Mouse (Mus musculus) forebrain, embryonic 13.5 days (tissue): ENCODE measurements at regions not wholly inside any gene's neighbourhood (a gene's known extent, or its start where the extent isn't known, plus 50 kb on each side); places are given as distances from the start of the nearest gene placed in this dataset.
"Not testable (repeated sequence)": the region's sequence is repeated elsewhere in the genome, so short reads cannot be mapped to it uniquely, and the experiment has no call there.

Source experiments
- ATAC-seq: fragments of 200-750 bp; cut with Nextera tagmentation; 2 replicates; pipeline ENCODE4 v1.8.0; 2017
- H3K27ac ChIP-seq: fragments of 300-500 bp; sonication (generic); 2 replicates; pipeline ENCODE4 v1.5.1; 2015; ENCODE audit warnings: inconsistent platforms, mild to moderate bottlenecking, moderate library complexity
- H3K27me3 ChIP-seq: fragments of 300-500 bp; sonication (generic); 2 replicates; pipeline ENCODE4 v1.6.1; 2015; ENCODE audit warnings: mild to moderate bottlenecking, inconsistent platforms
- H3K36me3 ChIP-seq: fragments of 300-500 bp; sonication (generic); 2 replicates; pipeline ENCODE4 v1.6.1; 2015; ENCODE audit warnings: mild to moderate bottlenecking, inconsistent platforms; ENCODE audit not compliant: poor library complexity, severe bottlenecking
- H3K4me1 ChIP-seq: fragments of 300-500 bp; sonication (generic); 2 replicates; pipeline ENCODE4 v1.6.1; 2015; ENCODE audit warnings: inconsistent platforms
- H3K4me2 ChIP-seq: fragments of 300-500 bp; sonication (generic); 2 replicates; pipeline ENCODE4 v1.6.1; 2015; ENCODE audit warnings: inconsistent platforms, mild to moderate bottlenecking, moderate library complexity
- H3K4me3 ChIP-seq: fragments of 300-500 bp; sonication (generic); 2 replicates; pipeline ENCODE4 v1.5.1; 2015; ENCODE audit warnings: mild to moderate bottlenecking, inconsistent platforms
- H3K9ac ChIP-seq: fragments of 300-500 bp; sonication (generic); 2 replicates; pipeline ENCODE4 v1.6.1; 2015; ENCODE audit warnings: mild to moderate bottlenecking, inconsistent platforms
- H3K9me3 ChIP-seq: fragments of 300-500 bp; sonication (generic); replicated peaks from 2 replicates; pipeline ENCODE4 v1.6.1; 2016; ENCODE audit warnings: inconsistent platforms
- WGBS: fragments of 180-500 bp; shearing (Covaris S2); methylation state at CpG from one replicate; pipeline ENCODE4 v1.1.7; 2015; 5-methylcytosine and 5-hydroxymethylcytosine counted together

DNA sequence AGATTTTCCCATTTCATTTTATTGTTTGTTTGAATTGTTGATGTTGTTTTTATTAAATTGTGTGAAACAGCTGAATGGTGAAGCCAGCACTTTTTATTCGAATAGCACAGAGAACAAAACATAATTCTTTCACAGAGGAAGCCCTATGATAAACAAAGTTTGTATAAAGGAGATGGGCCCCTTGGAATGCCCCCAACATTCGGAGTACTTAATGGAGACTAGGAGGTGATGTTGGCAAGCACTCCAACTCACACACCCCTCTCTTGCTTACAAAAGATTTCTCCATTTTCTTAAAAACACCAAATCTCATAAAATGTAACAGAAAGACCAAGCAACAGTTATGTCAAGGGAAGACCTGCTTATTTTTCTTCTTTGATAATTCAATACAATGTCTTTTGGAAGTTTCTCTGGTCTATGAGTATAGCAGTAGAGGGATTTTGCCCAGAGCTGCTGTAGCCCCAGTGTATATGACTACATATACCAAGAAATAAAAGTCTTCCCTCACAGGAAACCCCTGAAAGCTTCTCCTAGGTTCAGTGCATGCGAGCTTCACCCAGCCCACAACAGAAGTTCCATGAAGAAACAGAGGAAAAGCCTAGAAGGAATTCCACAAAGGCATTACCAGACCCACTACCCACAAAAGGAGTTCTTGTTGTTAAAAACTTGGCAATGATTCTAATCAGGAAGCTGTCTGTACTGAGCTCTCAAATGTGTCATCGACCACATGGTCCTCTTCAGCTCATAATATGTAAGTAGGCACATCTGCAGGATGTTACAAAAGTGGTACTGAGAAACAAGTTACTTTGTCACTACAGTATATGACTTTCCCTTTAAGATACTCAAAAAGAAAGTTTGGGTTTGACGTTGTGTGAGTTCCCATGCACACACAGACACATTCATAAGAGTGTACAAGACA, 543.1 kb upstream of the Klf6 start:
- no peak overlapping the region for H3K4me3 ChIP-seq
- no peaks in the 10 kb centered on the region for H3K4me1 ChIP-seq
- 80% methylated on average over 5 of the region's 5 CpGs for WGBS
- H3K9me3 ChIP-seq = no peaks in the 10 kb centered on the region
- ATAC-seq = no peak
- no peak overlapping the region for H3K9ac ChIP-seq
- H3K36me3 ChIP-seq = no peaks in the 10 kb centered on the region
- H3K27me3 ChIP-seq = no peaks in the 10 kb centered on the region
- no peak overlapping the region for H3K27ac ChIP-seq
- no peak overlapping the region for H3K4me2 ChIP-seq

DNA sequence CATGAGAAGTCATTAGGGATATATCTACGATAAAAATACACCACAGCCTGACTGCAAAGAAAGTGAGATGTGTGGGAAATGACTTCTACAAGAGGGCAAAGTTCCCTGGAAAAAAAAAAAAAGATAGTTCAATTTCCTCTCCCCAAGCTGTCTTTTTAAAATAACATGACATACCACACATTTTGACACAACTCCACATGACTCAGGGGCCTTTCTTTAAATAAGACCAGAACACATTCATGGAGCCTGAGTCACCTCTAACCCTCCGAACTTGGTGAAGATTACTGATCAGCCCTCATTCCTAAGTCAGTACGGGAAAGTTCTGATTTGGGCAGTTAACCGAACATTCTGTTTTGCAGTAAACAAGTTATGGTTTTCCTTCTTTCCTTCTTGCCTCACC, 515.6 kb upstream of the Klf6 start:
- Histone ChIP-seq H3K4me1 (no peaks in the 10 kb centered on the region), H3K27ac (no peak overlapping the region), H3K36me3 (no peaks in the 10 kb centered on the region), H3K4me3 (no peak overlapping the region), H3K27me3 (no peaks in the 10 kb centered on the region), H3K9ac (no peak overlapping the region), H3K9me3 (no peaks in the 10 kb centered on the region), H3K4me2 (no peak overlapping the region)
- no peak for ATAC-seq
- 84% methylated on average over 4 of the region's 4 CpGs for WGBS

DNA sequence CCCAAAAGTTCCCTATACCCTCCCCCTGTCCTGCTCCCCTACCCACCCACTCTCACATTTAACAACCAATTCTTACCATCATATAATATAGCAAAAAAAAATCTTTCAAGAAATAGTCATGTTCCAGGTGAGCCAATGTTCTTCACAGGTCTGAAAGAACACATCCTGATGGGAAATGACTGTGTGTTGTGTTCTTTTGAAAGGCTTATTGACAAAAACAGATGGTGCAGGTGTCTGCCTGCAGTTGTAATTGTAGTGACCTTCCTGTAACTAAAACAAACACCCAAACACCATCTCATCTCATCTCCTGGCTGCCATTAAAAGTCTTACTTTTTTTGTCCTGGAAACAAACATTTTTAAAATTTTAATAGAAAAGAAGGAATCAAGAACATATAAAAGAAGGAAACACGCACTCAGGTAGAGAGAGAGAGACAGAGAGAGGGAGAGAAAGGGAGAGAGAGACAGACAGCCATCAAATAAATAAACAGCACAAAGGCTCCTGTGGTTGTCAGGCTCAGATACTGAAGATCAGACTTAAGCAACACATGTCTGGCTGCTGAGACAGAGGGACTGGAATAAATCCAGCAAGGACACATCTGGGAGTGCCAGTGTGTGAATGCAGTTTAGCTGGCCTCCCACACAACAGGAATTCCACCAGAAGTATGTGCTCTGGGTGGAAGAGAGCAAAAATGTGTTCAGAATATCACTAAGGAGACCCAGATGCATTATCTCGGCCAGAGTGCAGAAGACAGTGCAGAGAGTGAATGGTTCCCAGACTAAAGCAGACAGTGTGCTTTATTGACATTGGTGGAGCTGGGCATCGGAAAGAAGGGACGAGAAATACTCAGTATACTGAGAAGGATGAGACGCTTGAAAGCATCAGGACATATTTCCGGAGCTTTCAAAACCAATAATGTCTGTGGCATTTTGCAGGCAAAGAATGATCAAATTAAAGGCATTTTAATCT, 513.5 kb upstream of the Klf6 start:
- no peak overlapping the region for H3K4me2 ChIP-seq
- H3K27me3 ChIP-seq = no peaks in the 10 kb centered on the region
- H3K9ac ChIP-seq = no peak overlapping the region
- H3K4me3 ChIP-seq = no peak overlapping the region
- H3K9me3 ChIP-seq = no peaks in the 10 kb centered on the region
- no peak overlapping the region for H3K27ac ChIP-seq
- no peak for ATAC-seq
- no peaks in the 10 kb centered on the region for H3K4me1 ChIP-seq
- H3K36me3 ChIP-seq = no peaks in the 10 kb centered on the region
- WGBS = 78% methylated on average over 6 of the region's 6 CpGs

DNA sequence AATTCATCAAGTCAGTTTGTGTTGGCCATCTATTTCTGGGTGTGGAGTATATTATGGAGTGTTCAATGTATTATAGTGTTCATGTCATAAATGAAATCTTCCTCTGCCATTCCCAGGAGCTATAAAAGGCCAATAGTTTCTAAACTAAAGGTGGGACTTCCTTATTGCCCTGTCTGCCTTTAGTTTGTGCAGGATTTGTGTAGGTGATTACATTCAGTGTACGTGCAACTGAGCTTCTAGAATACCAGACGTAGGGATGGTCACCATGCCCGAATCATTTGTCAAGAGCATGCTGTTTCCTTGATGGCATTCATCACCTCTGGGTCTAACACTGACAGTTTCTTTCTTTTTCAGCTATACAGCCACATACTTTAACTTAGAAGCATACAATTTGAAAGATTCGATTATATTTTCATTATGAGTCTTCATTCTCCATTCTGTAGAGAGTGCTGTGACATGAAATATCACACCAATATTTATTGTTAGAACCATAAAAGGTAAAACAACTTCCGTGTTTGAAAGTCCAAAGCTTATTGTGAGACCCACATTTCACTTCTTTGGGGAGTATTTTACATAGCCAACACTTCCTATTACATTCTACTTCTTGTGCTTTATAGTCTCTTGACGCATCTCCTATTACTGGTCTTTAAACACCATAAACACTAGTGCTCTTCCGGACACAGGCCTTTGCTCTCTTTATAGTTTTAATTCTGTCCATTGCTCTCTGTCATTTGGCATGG, 494.1 kb upstream of the Klf6 start:
- ATAC-seq = no peak
- no peaks in the 10 kb centered on the region for H3K36me3 ChIP-seq
- H3K4me1 ChIP-seq = no peaks in the 10 kb centered on the region
- H3K27me3 ChIP-seq = no peaks in the 10 kb centered on the region
- no peak overlapping the region for H3K27ac ChIP-seq
- WGBS = 89% methylated on average over 7 of the region's 7 CpGs
- H3K4me3 ChIP-seq = no peak overlapping the region
- H3K9ac ChIP-seq = no peak overlapping the region
- H3K9me3 ChIP-seq = no peaks in the 10 kb centered on the region
- no peak overlapping the region for H3K4me2 ChIP-seq

DNA sequence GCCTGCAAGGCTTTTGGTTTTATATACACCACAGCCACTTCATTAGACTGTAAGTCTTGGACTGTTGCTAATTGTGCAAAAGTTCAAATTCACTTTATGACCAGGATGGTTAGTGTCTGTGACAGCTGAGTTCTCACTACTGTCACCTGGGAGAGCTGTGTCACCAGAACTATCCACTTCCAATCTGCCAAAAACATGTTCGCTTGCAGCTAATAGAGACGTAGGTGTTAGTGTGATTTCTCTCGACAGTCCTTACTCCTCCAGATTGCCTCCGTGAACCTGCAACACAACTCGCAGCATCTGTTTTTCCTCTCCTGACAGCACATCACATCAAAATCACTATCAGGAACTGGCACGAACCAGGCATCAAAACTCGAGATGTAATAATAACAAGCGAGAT, 491.3 kb upstream of the Klf6 start:
- no peak overlapping the region for H3K4me2 ChIP-seq
- WGBS = 87% methylated on average over 8 of the region's 8 CpGs

DNA sequence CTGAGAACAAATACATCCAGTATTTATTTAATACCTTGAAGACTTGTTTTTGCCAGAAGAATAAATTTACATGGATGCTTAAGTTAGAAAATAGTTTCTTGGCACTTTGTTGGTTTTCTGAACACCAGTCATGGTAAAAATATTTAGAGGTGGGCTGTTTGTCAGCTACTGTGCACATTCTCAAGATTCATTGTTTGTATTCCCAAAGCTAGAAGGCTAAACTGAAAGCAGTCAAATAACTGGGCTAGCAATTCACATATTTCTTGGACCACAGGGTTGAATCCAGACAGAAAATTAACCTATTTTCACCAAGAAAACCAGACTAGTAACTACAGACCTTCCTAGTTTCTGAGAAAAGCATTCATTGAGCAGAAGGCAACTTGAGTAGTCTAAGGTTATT, 488.1 kb upstream of the Klf6 start:
- ATAC-seq = no peak
- H3K4me2 ChIP-seq = no peak overlapping the region
- no peak overlapping the region for H3K27ac ChIP-seq
- H3K27me3 ChIP-seq = no peaks in the 10 kb centered on the region
- no peak overlapping the region for H3K4me3 ChIP-seq
- H3K9me3 ChIP-seq = no peaks in the 10 kb centered on the region
- no peak overlapping the region for H3K9ac ChIP-seq
- no peaks in the 10 kb centered on the region for H3K36me3 ChIP-seq
- H3K4me1 ChIP-seq = no peaks in the 10 kb centered on the region

More for the DNA sequence above, 491.3 kb upstream of the Klf6 start:
- Histone ChIP-seq H3K4me1 (no peaks in the 10 kb centered on the region), H3K4me3 (no peak overlapping the region), H3K27me3 (no peaks in the 10 kb centered on the region), H3K9me3 (no peaks in the 10 kb centered on the region), H3K36me3 (no peaks in the 10 kb centered on the region), H3K27ac (no peak overlapping the region), H3K9ac (no peak overlapping the region)
- ATAC-seq = no peak

DNA sequence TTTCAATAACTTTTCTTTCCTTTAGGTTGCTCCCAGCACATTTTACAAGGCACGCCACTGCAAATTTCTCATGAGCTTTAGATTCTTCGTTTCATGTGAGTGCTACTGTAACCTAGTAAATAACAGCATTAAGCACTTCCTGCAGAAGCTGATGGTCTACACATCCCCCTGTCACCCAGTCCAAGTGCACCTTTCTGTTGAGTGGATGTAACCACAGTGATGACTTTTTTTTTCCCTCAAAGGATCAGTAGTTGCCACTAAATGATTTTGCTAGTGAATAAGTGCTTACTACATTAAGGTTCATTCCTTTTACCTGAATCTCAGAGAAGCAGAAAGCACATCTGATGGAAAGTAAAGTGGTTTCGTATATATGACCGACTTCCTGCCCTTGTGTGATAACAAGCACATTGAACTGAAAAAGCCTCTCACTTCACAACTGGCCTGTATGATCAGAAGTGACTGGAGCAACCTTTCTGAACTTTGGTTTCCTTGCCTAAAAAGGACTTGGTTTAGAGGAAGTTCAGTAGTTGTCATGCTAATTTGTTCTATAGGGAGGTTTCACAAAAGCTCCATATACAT, 453.0 kb upstream of the Klf6 start:
- 92% methylated on average over 4 of the region's 4 CpGs for WGBS
- Histone ChIP-seq H3K9ac (no peak overlapping the region), H3K27me3 (no peaks in the 10 kb centered on the region), H3K4me2 (no peak overlapping the region), H3K36me3 (no peaks in the 10 kb centered on the region), H3K27ac (no peak overlapping the region), H3K4me3 (no peak overlapping the region), H3K9me3 (no peaks in the 10 kb centered on the region), H3K4me1 (no peaks in the 10 kb centered on the region)
- ATAC-seq = no peak

DNA sequence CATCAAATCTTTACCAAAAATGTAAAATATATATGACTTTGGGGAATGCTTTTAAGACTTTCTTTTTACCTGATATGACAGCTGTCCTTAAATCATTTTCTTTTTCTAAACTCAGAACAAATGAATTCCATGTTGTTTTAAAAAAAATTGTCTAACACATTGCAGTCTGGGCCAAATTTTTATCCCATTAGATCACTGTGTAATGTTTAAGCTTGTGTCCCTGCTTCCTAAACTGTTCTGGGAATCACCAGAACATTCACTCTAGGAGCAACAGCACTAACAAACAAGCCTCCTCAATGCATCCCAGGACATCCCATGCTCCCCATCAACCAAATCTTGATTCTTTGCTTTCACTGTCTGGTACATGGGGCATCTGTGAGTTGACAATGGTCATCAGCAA, 449.2 kb upstream of the Klf6 start:
- Histone ChIP-seq H3K27me3 (no peaks in the 10 kb centered on the region), H3K27ac (no peak overlapping the region), H3K4me1 (no peaks in the 10 kb centered on the region), H3K4me2 (no peak overlapping the region), H3K4me3 (no peak overlapping the region), H3K9ac (no peak overlapping the region), H3K36me3 (no peaks in the 10 kb centered on the region), H3K9me3 (no peaks in the 10 kb centered on the region)
- ATAC-seq = no peak

DNA sequence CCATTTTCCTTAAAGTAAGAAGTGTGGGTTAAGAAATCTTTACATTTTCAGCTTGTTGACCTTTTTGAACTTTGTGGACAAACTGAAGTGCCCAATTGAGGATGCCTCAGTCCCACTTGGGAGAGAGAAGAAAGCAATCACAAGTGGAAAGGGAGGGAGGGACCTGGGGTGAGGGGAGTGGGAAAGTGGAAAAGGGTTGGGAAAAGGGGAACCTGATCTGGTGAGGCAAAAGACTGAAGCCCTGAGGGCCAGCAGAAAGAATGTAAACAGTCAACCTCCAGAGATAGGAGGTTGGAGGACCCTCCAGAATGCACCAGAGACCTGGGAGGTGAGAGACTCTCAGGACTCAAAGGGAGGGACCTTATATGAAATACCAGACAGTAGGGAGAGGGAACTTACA, 448.3 kb upstream of the Klf6 start:
- H3K27ac ChIP-seq, H3K4me3 ChIP-seq, ATAC-seq, H3K36me3 ChIP-seq, H3K4me2 ChIP-seq, H3K9ac ChIP-seq, H3K4me1 ChIP-seq, H3K9me3 ChIP-seq, H3K27me3 ChIP-seq: not testable (repeated sequence)

DNA sequence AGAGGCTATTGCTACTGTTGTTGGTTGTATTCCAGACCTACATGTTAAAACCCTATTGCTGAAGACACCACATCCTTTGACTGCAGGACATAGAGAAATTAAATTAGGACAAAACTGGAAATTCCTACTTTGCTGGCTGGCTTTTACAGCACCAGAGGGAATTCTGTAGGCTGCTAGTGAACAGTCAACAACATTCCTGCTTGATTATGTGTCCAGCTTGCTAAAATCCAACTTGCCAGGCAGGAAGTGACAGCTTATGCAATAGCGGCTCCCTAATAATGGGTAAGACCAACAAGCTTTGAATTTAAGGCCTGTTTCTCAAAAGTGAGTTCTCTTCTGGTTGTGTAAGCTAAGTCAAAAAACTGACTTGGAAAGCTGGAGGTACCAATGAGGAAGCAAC, 437.2 kb upstream of the Klf6 start:
- no peak overlapping the region for H3K4me2 ChIP-seq
- H3K36me3 ChIP-seq = no peaks in the 10 kb centered on the region
- H3K27ac ChIP-seq = no peak overlapping the region
- 91% methylated on average over 1 of the region's 1 CpGs for WGBS
- H3K9ac ChIP-seq = no peak overlapping the region
- H3K27me3 ChIP-seq = no peaks in the 10 kb centered on the region
- no peak for ATAC-seq
- no peaks in the 10 kb centered on the region for H3K9me3 ChIP-seq
- no peak overlapping the region for H3K4me3 ChIP-seq
- H3K4me1 ChIP-seq = no peaks in the 10 kb centered on the region

DNA sequence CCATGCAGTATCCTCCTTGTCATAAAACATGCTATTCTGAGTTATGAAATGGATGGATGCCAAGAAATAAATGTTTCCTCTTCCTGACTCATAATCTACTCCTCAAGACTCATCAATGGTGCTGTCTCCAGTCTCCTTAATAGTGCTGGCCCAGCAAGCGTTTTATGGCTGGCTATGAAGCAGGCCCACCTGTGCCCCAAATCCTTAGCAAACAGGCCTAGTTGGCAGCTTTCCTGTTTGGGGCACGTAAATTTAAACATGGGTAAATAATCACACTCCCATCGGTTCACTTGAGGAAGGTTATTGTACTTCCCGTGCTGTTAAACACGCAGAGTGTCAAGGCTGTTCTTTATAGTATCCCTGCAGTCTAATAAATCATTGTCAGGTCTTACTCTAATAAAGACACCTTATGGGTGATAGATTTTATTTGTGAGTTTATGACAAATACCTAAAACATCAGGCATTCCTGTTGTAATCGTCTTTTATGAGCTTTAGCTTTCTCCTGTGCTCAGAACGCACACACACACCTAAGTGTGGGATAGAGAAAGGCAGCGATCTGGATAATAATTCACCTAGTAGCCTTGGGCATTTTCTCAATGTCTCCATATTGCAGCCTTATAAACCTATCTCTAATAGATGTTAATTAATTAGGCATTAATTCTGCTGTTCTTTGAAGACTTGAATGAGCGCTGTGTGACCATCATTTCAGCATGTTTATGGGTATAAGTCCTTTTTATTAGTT, 435.6 kb upstream of the Klf6 start:
- Histone ChIP-seq H3K27me3 (no peaks in the 10 kb centered on the region), H3K4me1 (no peaks in the 10 kb centered on the region), H3K9ac (no peak overlapping the region), H3K27ac (no peak overlapping the region), H3K9me3 (no peaks in the 10 kb centered on the region), H3K4me2 (no peak overlapping the region), H3K36me3 (no peaks in the 10 kb centered on the region), H3K4me3 (no peak overlapping the region)
- no peak for ATAC-seq
- WGBS = 92% methylated on average over 9 of the region's 9 CpGs
